Mouse (Mus musculus) hindlimb bud, embryonic 11.5 days (tissue): ENCODE data around the gene Hoxd10.

Experiments
- DNase-seq: peaks from one replicate; pipeline ENCODE4 v3.0.0-alpha.2; 2012; ENCODE audit warnings: low read depth, low spot score; ENCODE audit errors: extremely low spot score

Hoxd10 gene

GRCm38 (mm10) chr2:74679980-74680379, 11.7 kb upstream of the Hoxd10 start:
- DNase-seq = no peak

- no peak for DNase-seq
Observed at GRCm38 (mm10) chr2:74680561-74681398, 10.9 kb upstream of the Hoxd10 start.

- no peak for DNase-seq
Observed at GRCm38 (mm10) chr2:74681594-74682531, 9.9 kb upstream of the Hoxd10 start.

GRCm38 (mm10) chr2:74682796-74683195, 8.9 kb upstream of the Hoxd10 start:
- DNase-seq = no peak

GRCm38 (mm10) chr2:74683471-74683951, 8.2 kb upstream of the Hoxd10 start:
- DNase-seq = no peak

- no peak for DNase-seq
Observed at GRCm38 (mm10) chr2:74684106-74684505, 7.6 kb upstream of the Hoxd10 start.

GRCm38 (mm10) chr2:74685059-74685603, 6.6 kb upstream of the Hoxd10 start:
- DNase-seq = no peak

GRCm38 (mm10) chr2:74686301-74686987, 5.3 kb upstream of the Hoxd10 start:
- DNase-seq = no peak

GRCm38 (mm10) chr2:74686988-74687697, 4.6 kb upstream of the Hoxd10 start:
- no peak for DNase-seq

GRCm38 (mm10) chr2:74687698-74688555, 3.8 kb upstream of the Hoxd10 start:
- DNase-seq = no peak

GRCm38 (mm10) chr2:74688795-74689573, 2.7 kb upstream of the Hoxd10 start:
- DNase-seq = no peak

GRCm38 (mm10) chr2:74689574-74690337, 2.0 kb upstream of the Hoxd10 start:
- no peak for DNase-seq

GRCm38 (mm10) chr2:74690338-74690716, 1.4 kb upstream of the Hoxd10 start:
- DNase-seq = no peak

- no peak for DNase-seq
Observed at GRCm38 (mm10) chr2:74691995-74692807, 477 bp downstream of the Hoxd10 start.

- no peak for DNase-seq
Observed at GRCm38 (mm10) chr2:74692808-74693431, 1.2 kb downstream of the Hoxd10 start.

- DNase-seq = no peak
Observed at GRCm38 (mm10) chr2:74693432-74693827, 1.7 kb downstream of the Hoxd10 start.
